Mouse (Mus musculus) T-helper 2 cell (primary cell): ENCODE results near the gene Rab3ip.

Source experiments
- in situ Hi-C: fragments of 300-600 bp; cut with MboI, MseI; formaldehyde crosslinking; loops from one replicate; pipeline ENCODE4 v1.15.1; 2025; ENCODE audit warnings: high pct_unique_total_duplicates

Gene Rab3ip

DNA sequence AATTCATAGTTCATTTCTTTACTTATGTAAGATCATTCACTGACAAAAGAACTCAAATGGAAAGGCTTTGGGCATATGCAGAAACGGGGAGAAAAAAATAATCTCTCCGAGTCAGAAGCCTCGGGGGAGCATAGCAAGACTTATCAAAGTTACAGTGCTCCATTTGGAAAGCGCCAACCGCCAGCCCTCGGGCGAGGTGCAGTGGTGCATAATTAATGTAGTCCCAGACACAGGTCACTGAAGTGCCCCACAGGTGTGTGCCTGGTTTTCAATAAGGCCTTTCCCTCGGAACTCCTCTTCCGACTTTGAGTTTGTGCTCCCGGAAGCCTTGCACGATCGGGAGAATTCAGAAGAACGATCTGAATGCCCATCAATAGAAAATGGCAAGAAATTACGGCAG, 11.6 kb upstream of the Rab3ip start:
- in situ Hi-C loops = no loop called here

DNA sequence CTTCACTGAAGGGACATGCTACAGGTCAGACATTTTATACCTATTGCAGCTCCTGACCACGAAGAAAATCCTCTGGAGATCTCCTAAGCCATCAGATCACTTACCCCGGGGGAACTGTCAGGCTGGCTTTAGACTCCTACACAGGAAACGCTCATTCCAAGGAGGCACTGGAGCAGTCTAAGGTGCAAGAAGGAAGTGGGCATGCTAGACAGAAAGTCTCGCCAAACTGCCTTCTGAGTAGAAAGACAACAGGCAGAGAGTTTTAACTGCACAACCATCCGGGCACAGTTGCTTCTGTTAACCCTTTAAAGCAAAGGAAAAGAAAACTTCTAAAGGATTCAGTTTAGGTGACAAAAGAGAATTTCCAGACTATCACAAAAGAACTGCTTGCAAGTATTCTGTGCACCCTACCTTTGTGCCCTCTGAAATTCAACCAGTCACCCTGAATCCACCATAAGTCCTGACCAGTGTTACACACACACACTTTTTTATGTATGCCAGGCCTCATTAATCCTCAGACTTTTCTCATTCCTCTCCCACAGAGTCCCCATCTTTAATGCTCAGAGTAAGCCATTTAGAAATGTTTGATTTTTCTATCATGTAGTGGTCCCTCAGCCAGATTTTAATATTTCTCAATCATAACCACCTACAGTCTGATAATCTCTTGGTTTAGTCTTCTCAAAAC, 7.4 kb upstream of the Rab3ip start:
- in situ Hi-C loops = no loop called here

DNA sequence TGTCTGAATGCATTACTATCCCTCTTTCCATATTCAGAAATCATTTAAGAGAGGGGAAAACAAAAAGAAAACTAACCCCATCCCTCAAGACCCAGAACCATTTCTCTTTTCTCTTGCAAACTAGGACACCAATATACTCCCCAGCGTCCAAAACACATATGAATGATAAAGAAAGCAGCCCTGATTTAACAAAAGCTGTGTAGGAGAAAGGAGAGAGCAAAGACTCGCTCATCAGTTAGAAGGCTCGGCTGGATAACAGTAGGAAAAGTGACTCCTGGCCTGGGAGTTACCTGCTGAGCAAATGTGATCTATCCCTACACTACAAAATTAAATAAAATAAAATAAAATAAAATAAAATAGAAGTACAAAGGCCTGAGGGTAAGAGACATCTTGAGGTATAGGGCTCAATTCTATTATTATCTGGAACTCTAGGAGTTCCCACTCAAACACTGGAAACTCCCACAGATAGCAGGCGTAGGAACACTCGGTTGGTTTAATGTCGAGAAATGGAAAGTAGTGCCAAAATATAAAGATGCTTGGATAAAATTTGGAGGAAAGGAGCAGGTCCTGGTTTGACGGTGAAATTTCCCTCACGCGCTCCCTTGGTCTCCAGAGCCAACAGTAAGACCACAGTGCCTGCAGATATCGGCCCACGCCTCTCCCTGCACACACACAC, 6.1 kb upstream of the Rab3ip start:
- in situ Hi-C loops = no loop called here

DNA sequence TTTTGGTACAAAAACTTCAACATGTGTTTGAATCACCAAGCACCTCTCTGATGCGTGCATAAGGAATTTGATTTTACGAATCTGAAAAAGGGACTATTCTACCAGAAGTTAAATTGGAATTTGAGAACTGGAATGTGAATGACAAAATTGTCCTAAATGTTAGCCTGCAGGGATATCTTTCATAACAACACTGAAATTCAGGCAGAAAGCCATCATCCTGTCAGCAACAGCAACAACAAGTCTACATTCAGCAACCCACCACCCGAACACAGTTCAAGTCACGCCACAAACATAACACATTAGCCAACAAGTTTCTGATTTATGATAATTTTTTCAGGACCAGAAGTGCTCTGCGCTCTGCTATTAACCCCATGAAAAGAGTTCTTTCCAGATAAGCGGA, 4.6 kb upstream of the Rab3ip start:
- in situ Hi-C loops = no loop called here

DNA sequence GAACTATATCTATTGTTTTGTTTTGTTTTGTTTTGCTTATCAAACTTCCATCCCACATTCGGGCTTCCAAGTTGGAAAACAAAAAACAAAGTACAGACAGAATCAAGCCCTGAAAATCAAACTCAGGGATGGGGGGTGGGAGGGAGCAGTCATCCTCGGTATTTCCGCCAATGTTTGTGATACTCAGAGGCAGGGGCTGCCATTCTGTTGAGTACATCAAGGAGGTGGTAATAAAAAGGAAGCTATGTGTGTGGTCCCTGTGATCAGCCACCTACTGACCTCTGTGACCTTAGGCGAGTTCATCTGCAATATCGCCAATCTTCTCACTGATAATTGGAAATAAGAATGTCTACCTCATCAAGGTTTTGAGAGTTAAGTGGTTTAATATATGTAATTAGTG, 317 bp upstream of the Rab3ip start:
- in situ Hi-C loops = no loop called here

DNA sequence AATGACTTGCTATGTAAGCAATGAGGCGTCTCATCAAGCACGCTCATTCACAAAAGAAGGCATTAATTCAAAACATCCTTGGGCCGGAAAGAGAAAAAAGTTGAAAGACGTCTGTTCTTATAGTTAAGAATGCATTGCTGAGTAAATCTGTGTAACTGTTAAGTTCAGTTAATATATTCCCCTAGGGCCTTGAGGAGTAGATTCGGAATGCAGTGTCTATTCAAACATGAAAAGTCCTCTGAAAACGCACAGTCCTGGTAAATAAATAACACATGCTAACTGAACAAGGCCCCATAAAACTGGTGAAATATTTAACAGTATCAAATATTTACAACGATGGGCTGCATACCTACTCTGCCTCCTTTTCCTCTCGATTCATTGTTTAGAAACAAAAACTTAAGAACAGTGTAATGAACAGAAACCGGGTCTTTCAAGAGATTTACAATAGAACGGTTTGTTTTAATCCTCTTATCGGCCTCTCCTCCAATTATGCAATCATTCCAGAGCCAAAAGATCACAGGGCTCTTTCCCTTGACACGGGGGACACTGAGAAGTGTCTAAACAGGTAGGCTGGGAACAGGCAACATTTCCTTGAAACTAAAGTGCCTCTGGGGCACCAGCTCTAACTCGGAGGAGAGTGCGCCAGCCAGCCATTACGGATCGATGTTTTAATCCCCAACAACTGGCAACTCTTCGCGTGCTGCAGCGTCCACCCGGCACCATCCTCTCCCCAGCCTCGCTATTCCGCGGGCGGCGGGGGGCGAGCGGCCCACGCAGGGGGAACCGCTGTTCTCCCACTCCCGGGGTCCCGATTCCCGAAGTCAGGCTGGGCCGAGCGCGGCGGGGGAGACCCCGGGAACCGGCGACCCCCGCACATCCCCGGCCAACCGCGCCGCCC, 1.2 kb downstream of the Rab3ip start:
- in situ Hi-C loops = loop anchor here (25.0 kb wide), 1 partner anchor 963 kb away; no protein-coding TSS in a partner anchor

DNA sequence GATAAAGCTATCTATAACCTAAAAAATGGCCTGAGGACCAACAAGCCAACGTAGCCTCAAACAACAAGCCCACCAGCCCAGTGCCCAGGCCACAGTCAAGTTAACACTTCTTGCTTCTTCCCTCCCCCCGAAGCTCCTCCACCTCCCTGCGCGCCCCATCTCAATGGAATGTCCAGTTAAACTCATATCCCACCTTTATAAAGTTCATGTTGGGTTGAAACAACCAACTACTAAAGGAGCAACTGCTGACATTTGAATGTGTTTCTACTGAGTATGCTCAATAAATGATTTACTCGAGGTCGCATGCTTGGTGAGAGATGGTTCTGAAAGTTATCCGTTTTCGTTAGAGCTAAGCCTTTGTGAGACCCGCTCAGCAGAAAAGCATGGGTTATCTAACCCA, 2.2 kb downstream of the Rab3ip start:
- in situ Hi-C loops = loop anchor here (25.0 kb wide), 1 partner anchor 964 kb away; no protein-coding TSS in a partner anchor

DNA sequence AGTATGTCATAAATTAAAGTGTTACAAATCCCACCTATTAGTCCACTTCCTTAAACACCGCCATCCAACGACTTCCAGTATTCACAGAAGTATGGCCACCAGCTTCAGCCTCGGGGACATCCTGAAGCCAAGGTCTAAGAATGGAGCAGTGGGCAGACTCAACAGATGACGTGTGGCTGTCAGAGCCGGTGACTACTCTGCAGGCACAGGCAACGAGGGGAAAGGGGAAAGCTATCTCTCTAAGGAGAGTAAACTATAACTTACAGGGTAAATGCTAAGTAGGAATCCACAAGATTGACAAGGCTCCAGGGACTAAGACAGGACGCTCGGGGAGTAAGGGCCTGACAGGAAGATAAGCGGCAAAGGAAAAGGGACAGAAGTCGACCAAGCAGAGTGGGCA, 5.6 kb downstream of the Rab3ip start:
- in situ Hi-C loops = loop anchor here (25.0 kb wide), 1 partner anchor 967 kb away; no protein-coding TSS in a partner anchor

DNA sequence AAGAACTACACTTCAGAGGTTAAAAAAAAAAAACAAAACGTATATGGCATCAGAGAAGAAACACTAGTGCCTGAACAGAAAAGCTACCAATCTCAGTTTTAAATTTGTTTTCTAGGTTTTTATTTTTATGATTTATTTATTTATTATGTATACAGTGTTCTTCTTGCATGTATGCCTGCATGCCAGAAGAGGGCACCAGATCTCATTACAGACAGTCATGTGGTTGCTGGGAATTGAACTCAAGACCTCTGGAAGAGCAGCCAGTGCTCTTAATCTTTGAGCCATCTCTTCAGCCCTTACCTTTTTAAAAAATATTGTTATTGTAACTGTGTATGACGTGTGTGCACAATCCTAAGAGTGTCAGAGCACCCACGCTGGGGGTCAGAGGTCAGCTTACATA, 6.4 kb downstream of the Rab3ip start:
- in situ Hi-C loops = loop anchor here (25.0 kb wide), 1 partner anchor 968 kb away; no protein-coding TSS in a partner anchor

DNA sequence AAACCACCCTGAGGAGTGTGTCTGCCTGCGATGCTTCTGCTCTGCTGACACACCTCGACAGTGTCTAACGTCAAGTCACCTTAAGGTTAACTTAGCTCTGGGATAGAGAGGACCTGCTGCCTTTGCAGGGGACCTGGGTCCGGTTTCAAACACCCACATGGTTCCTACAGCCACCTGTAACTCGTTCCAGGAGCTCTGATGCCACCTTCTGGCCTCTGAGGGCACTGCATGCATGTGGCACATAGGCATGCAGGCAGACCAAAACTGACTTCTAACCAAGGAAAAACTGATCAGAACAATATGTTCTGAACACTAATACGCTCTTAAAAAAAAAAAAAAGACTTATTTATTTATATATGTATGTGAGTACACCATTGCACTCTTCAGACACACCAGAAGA, 7.5 kb downstream of the Rab3ip start:
- in situ Hi-C loops = loop anchor here (25.0 kb wide), 1 partner anchor 969 kb away; no protein-coding TSS in a partner anchor

DNA sequence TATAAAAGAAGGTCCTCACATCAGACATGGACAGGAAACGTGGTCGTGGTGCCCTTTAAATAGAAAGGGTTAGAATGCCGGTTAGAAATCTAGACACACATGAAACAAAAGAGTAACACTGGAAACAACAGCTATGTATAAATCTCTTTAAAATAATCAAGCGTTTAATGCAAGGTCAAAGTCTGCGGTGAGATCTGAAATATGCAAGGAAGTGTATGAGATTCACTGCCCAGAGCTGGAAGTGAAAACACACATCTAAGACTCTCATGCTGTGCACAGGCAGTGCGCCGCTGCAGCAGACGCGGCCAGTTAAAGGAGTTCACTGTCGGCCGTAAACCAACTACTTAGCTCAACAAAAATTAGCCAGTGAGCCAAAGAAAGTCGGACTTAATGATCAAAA, 15.5 kb downstream of the Rab3ip start:
- in situ Hi-C loops = loop anchor here (25.0 kb wide), 1 partner anchor 977 kb away; no protein-coding TSS in a partner anchor

DNA sequence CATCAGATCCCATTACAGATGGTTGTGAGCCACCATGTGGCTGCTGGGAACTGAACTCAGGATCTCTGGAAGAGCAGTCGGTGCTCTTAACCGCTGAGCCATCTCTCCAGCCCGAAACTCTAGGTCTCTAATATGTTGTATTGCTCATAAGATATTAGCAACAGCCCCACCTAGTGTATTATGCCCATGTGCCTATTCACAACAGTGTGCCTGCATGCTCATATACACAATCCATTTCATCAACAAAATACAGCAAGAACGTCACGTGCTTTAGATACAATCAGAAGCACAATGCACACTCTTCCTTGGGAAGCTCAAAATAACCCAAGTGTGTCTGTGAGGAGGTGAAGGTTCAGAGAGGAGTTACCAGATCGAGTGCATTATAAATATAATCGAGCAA, 16.8 kb downstream of the Rab3ip start:
- in situ Hi-C loops = loop anchor here (25.0 kb wide), 1 partner anchor 979 kb away; no protein-coding TSS in a partner anchor

DNA sequence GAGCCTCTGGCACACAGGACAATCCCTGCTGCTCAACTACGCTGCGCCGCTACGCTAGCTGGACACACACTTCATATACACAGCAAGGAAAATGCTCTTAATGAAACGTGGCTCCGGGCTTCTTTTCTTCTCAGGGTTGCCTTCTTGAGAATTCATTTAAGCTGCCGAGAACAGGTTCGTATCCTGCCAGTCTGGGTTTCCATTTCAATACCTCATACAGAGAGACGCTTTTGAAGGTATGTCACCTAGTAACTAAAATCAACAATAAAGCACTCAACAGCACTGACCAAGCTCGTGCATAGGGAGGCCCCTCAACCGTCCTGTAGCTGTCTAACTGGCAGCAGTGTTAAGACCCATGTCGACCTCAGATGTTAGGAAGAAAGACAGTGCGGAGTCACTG, 18.2 kb downstream of the Rab3ip start:
- in situ Hi-C loops = loop anchor here (25.0 kb wide), 1 partner anchor 980 kb away; no protein-coding TSS in a partner anchor

DNA sequence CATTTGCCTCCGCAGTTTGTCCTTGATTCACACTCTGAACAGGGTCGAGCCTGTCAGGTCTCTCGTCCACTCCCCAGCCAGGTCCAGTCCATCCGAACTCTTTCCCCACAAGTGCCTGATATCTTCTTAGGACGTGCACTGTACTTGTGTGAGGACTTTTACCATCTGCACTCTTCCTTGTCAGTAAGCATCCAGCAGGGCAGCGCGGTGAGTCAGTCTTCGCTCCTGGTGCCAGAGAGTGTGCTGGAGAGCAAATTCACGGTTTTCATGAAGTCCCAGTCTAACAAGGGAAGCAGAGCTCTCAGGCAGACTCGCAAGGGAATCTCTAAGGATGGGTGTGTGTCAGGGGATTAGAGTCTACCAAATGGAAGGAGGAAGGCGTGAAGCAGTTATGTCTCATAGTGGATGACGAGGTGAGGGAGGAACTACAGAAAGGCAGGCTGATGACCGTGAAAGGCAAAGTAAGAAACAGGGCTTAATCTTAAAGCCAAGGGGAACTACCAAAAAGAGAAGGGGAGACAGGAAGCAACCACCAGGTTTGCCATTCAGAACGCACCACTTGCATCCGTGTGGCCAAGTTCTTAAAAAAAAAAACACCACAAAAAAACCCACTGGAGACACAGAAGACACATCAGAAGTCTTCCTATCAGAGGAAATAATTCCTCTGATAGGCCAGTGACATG, 18.9 kb downstream of the Rab3ip start:
- in situ Hi-C loops = loop anchor here (25.0 kb wide), 1 partner anchor 981 kb away; no protein-coding TSS in a partner anchor

DNA sequence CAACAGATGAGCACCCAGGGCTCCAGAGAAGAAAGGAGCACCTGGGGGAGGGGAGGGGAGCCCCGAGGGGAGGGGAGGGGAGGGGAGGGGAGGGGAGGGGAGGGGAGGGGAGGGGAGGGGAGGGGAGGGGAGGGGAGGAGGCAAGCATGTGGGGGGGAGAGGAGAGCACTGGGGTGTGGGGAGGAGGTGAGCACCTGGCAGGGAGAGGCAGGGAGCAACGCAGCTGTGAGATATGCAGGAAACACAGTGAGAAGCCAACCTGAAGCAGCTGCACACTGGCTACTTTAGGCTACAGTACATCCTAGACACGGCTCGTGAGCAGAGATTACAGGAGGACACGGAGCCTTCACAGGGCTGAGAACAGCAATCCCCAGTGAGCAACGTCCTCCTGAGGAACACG, 19.6 kb downstream of the Rab3ip start:
- in situ Hi-C loops = loop anchor here (25.0 kb wide), 1 partner anchor 981 kb away; no protein-coding TSS in a partner anchor

DNA sequence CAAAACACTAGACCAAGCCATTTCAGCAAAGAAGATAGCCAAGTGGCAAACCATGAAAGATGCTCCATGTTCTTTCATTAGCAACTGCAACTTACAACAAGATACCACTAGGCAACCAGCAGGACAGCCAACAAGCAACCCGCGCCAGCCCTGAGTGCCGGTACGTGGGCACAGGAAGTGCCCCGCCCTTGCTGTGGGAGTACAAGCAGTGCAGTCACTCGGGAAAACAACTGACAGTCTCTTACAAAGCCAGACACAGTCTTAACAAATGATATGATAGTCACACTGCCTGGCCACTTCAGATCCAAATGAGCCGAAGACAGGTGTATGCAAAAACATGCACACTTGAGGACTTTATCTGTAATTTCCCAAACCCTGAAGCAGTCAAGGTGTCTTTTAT, 20.1 kb downstream of the Rab3ip start:
- in situ Hi-C loops = loop anchor here (25.0 kb wide), 1 partner anchor 982 kb away; no protein-coding TSS in a partner anchor

DNA sequence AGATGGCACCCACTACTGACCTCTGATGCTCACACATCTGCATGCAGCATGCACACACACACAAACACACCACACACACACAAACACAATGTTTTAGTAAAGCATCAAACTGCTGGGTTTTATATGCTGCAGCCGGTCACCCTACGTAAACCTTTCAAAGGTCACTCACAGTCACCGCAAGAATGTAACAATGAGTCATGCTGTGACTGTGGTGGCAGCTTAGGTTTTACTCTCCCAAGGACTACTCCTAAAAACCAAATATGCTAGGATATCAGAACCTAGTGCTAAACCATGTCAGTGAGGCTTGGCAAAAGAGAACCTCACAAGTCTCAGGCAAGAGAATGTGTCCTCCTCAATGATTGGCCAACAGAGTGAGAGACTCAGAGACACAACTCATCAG, 21.7 kb downstream of the Rab3ip start:
- in situ Hi-C loops = loop anchor here (25.0 kb wide), 1 partner anchor 983 kb away; no protein-coding TSS in a partner anchor

DNA sequence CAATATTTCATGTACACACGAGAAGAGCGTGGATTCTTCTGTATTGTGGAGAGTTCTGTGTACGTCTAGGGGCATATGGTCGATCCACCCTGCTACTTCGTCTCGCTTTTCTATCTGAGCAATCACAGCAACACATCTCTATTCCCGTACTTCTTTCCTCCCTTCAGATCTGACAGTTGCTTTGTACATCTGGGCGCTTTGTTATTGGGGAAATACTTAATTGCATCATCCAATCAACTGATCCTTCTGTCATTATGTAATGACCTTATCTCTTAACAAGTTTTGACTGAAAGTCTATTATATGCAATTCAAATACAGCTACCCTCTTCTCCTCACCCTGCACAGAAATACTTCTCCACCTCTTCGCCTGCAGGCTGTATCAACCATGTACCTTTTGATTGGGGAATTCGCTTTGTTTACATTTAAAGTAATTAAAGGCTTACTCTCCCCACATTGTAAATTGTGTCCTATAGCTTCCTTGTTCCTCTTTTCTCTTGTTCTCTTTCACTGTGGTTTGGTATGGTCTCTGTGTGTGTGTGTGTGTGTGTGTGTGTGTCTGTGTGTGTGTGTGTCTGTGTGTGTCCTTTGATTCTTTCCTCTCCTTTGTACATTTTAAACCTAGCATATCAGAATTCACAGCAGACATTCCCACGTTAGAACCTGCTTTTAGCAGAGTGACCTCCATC, 24.0 kb downstream of the Rab3ip start:
- in situ Hi-C loops = loop anchor here (25.0 kb wide), 1 partner anchor 986 kb away; no protein-coding TSS in a partner anchor

DNA sequence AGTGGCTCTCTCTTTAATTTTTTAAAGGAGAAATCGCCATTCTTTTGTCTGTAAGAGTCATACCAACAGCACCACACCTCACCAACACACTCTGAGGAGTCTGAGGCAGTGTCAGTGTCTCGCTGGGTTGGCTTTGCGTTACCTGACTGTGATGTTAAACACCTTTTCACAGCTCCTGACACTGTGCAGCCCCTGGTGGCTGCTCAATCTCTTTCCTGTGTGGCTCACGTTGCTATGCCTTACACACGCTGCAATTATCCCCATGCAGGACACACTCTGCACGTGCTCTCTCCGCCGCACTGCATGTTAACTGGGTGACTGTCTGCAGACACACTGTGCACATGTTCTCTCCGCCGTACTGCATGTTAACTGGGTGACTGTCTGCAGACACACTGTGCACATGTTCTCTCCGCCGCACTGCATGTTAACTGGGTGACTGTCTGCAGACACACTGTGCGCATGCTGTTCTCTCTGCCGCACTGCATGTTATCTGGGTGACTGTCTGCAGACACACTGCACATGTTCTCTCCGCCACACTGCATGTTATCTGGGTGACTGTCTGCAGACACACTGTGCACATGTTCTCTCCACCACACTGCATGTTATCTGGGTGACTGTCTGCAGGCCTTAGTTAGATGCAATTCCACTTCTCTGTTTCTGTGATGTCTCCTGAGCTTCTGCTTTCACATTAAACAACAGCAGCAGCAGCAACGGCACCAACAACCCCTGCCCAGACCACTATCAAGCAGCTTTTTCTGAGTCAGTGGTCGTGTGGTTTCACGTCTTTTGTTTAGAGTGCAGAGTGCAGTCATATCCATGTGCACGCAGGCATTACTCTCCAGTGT, 26.7 kb downstream of the Rab3ip start:
- in situ Hi-C loops = no loop called here
